Mouse (Mus musculus) MEL (cell line): ENCODE measurements at regions not wholly inside any gene's neighbourhood (a gene's known extent, or its start where the extent isn't known, plus 50 kb on each side); places are given as distances from the start of the nearest gene placed in this dataset.
A peak's percentile ranks its signal among the peaks of the same experiment; 100 is the strongest.

Source experiments
- DNase-seq: peaks from one replicate; pipeline ENCODE4 v3.0.0; 2011; ENCODE audit warnings: low read depth, low spot score
- H3K27ac ChIP-seq: 2 replicates; pipeline ENCODE4 v1.5.1; 2012; ENCODE audit warnings: low read depth, mild to moderate bottlenecking, control low read depth, low read length, moderate library complexity; ENCODE audit not compliant: control insufficient read depth
- H3K27me3 ChIP-seq, 2 experiments: fragments of 150-350 bp in 1 of 2; sonication (generic) in 1 of 2; 2 replicates each; pipeline ENCODE4 v1.6.1; 2012; ENCODE audit warnings: low read length in 2 of 2, mild to moderate bottlenecking in 2 of 2, improper control_type of control experiment in 1 of 2, moderate library complexity in 1 of 2; ENCODE audit not compliant: insufficient read depth in 2 of 2, control insufficient read depth in 1 of 2
- H3K36me3 ChIP-seq, 2 experiments: 2 replicates each; pipeline ENCODE4 v1.6.1; 2012 to 2014; ENCODE audit warnings: low read length in 2 of 2, improper control_type of control experiment in 1 of 2, inconsistent platforms in 1 of 2, mild to moderate bottlenecking in 1 of 2; ENCODE audit not compliant: insufficient read depth in 2 of 2, control insufficient read depth in 1 of 2
- H3K4me1 ChIP-seq, 2 experiments: fragments of 150-350 bp in 1 of 2; sonication (generic) in 1 of 2; 2 replicates each; pipeline ENCODE4 v1.6.1; 2012; ENCODE audit warnings: low read length in 2 of 2, improper control_type of control experiment in 1 of 2, mild to moderate bottlenecking in 1 of 2; ENCODE audit not compliant: insufficient read depth in 2 of 2, control insufficient read depth in 1 of 2
- H3K4me3 ChIP-seq, 2 experiments: fragments of 150-350 bp in 1 of 2; sonication (generic) in 1 of 2; 2 replicates each; pipeline ENCODE4 v1.5.1; 2012; ENCODE audit warnings: low read depth in 2 of 2, low read length in 2 of 2, mild to moderate bottlenecking in 2 of 2, moderate library complexity in 2 of 2, control low read depth in 1 of 2, improper control_type of control experiment in 1 of 2; ENCODE audit not compliant: control insufficient read depth in 1 of 2, insufficient read depth in 1 of 2
- H3K79me2 ChIP-seq: 2 replicates; pipeline ENCODE4 v1.6.1; 2012; ENCODE audit warnings: mild to moderate bottlenecking, low read length, moderate library complexity; ENCODE audit not compliant: control insufficient read depth, poor library complexity, insufficient read depth
- H3K9ac ChIP-seq: 2 replicates; pipeline ENCODE4 v1.6.1; 2012; ENCODE audit warnings: low read depth, mild to moderate bottlenecking, control low read depth, low read length, moderate library complexity; ENCODE audit not compliant: control insufficient read depth, poor library complexity, severe bottlenecking
- H3K9me3 ChIP-seq: fragments of 150-350 bp; sonication (generic); replicated peaks from 2 replicates; pipeline ENCODE4 v1.6.1; 2012; ENCODE audit warnings: mild to moderate bottlenecking, low read length, improper control_type of control experiment, moderate library complexity; ENCODE audit not compliant: insufficient read depth
- CHD1 ChIP-seq: IDR thresholded peaks from 2 replicates; pipeline ENCODE4 v1.6.1; 2012; ENCODE audit warnings: low read depth, mild to moderate bottlenecking, inconsistent platforms, low read length, improper control_type of control experiment
- CHD2 ChIP-seq: IDR thresholded peaks from 2 replicates; pipeline ENCODE4 v1.6.1; 2011; ENCODE audit warnings: low read length, improper control_type of control experiment
- CTCF ChIP-seq, 3 experiments: IDR thresholded peaks in 2 of 3; conservative IDR thresholded peaks in 1 of 3; 2 replicates each; pipeline ENCODE4 v1.5.1; 2011 to 2012; ENCODE audit warnings: low read length in 3 of 3, low read depth in 2 of 3, mild to moderate bottlenecking in 2 of 3, improper control_type of control experiment in 1 of 3, inconsistent platforms in 1 of 3, mixed read lengths in 1 of 3, moderate library complexity in 1 of 3; ENCODE audit not compliant: control insufficient read depth in 1 of 3, insufficient read depth in 1 of 3, poor library complexity in 1 of 3, severe bottlenecking in 1 of 3
- ELF1 ChIP-seq: IDR thresholded peaks from 2 replicates; pipeline ENCODE4 v1.6.1; 2014; ENCODE audit warnings: low read depth, mild to moderate bottlenecking, inconsistent platforms, low read length, improper control_type of control experiment, moderate library complexity
- JUND ChIP-seq: IDR thresholded peaks from 2 replicates; pipeline ENCODE4 v1.6.1; 2011; ENCODE audit warnings: low read depth, mild to moderate bottlenecking, improper control_type of control experiment, low read length
- KAT2A ChIP-seq: conservative IDR thresholded peaks from 2 replicates; pipeline ENCODE4 v1.6.1; 2012; ENCODE audit warnings: low read depth, low read length, improper control_type of control experiment, inconsistent platforms
- MAX ChIP-seq: IDR thresholded peaks from 2 replicates; pipeline ENCODE4 v1.6.1; 2011; ENCODE audit warnings: low read length, improper control_type of control experiment
- MAZ ChIP-seq: IDR thresholded peaks from 2 replicates; pipeline ENCODE4 v1.6.1; 2012; ENCODE audit warnings: low read depth, mild to moderate bottlenecking, inconsistent platforms, low read length, improper control_type of control experiment
- MXI1 ChIP-seq: IDR thresholded peaks from 2 replicates; pipeline ENCODE4 v1.6.1; 2011; ENCODE audit warnings: mild to moderate bottlenecking, low read depth, low read length, improper control_type of control experiment
- MYB ChIP-seq: IDR thresholded peaks from 2 replicates; pipeline ENCODE4 v1.6.1; 2011; ENCODE audit warnings: mild to moderate bottlenecking, low read depth, low read length, improper control_type of control experiment
- RAD21 ChIP-seq: IDR thresholded peaks from 2 replicates; pipeline ENCODE4 v1.6.1; 2011; ENCODE audit warnings: mild to moderate bottlenecking, low read depth, low read length, improper control_type of control experiment
- SMC3 ChIP-seq: IDR thresholded peaks from 2 replicates; pipeline ENCODE4 v1.6.1; 2011; ENCODE audit warnings: low read depth, low read length, improper control_type of control experiment
- TBP ChIP-seq: IDR thresholded peaks from 2 replicates; pipeline ENCODE4 v1.8.0; 2011; ENCODE audit warnings: low read depth, low read length, improper control_type of control experiment
- USF1 ChIP-seq: IDR thresholded peaks from 2 replicates; pipeline ENCODE4 v1.6.1; 2014; ENCODE audit warnings: low read depth, mild to moderate bottlenecking, inconsistent platforms, low read length, improper control_type of control experiment, moderate library complexity
- ZC3H11A ChIP-seq: IDR thresholded peaks from 2 replicates; pipeline ENCODE4 v1.6.1; 2012; ENCODE audit warnings: low read depth, mild to moderate bottlenecking, inconsistent platforms, low read length, improper control_type of control experiment
- ZNF384 ChIP-seq: IDR thresholded peaks from 2 replicates; pipeline ENCODE4 v1.6.1; 2012; ENCODE audit warnings: low read depth, mild to moderate bottlenecking, inconsistent platforms, low read length, improper control_type of control experiment

DNA sequence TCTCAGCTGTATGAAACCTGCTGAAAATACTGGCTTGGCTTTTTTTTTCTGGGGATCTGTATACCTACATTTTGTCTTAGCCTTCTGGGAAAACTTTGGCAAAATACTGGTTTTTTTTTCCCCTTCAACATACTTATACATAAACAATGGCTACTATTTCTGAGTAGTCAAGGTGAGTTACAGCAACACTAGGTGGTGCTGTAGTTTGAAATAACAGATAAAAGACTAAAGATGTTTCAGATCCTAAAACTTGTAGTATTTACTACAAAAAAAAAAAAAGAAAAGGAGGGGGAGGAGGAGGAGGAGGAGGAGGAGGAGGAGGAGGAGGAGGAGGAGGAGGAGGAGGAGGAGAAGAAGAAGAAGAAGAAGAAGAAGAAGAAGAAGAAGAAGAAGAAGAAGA, 67.6 kb upstream of the Gm49339 start:
- Histone ChIP-seq H3K9me3 (no peaks in the 10 kb centered on the region), H3K36me3 (no peaks in the 10 kb centered on the region), H3K27ac (no peak overlapping the region), H3K79me2 (no peaks in the 10 kb centered on the region), H3K4me3 (no peak overlapping the region), H3K9ac (no peak overlapping the region), H3K27me3 (no peaks in the 10 kb centered on the region), H3K4me1 (no peaks in the 10 kb centered on the region)
- no peak for TF ChIP-seq MAZ
- peak; percentile 57; the same call in 1 of the 2 replicates for TF ChIP-seq ZNF384
- TF ChIP-seq MAX, result no peak
- TF ChIP-seq RAD21, result peak; percentile 55
- TF ChIP-seq USF1, result no peak
- no peak for TF ChIP-seq MXI1
- peak in 1 of 3 experiments; percentile 58; a peak in 2 of 6 replicates for TF ChIP-seq CTCF (IDR thresholded peaks at IDR 0.05 in 2 of 3, conservative IDR thresholded peaks at IDR 0.05 in 1 of 3; ENCODE audit: control insufficient read depth in 1 of 3, insufficient read depth in 1 of 3, low read depth in 2 of 3, low read length in 3 of 3, poor library complexity in 1 of 3, severe bottlenecking in 1 of 3)
- TF ChIP-seq JUND, result no peak
- peak; percentile 39 for TF ChIP-seq ZC3H11A
- no peak for TF ChIP-seq TBP
- peak; percentile 57 for TF ChIP-seq SMC3
- TF ChIP-seq KAT2A, result no peak
- TF ChIP-seq ELF1, result no peak
- no peak for DNase-seq

DNA sequence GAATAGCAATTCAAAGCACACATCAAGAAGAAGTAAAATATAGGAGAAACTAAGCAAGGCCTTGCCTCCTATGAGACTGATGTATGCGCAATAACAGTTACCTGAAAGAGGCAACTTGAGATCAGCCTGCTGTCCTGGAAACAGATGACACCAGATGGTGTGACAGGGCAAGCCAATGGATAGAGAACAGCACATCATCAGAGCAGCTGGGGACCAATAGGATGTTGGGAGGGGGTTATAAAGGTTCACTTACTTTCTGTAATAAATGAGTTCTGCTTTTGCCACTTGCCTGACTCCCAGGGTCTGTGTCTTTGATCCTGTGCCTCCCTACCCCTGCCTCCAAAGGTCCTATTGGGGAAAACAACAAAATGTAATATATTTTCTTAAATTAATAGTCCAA, 65.9 kb upstream of the Gm49339 start:
- Histone ChIP-seq H3K4me1 (no peaks in the 10 kb centered on the region), H3K79me2 (no peaks in the 10 kb centered on the region), H3K36me3 (no peaks in the 10 kb centered on the region), H3K27ac (no peak overlapping the region), H3K9me3 (no peaks in the 10 kb centered on the region), H3K4me3 (no peak overlapping the region), H3K27me3 (no peaks in the 10 kb centered on the region), H3K9ac (no peak overlapping the region)
- DNase-seq, result peak; percentile 43
- TF ChIP-seq TBP, result 0 out of 2 replicates have a peak, but pooled peaks have one; percentile 23
- no peak for TF ChIP-seq CHD1
- no peak for TF ChIP-seq MYB
- peak; percentile 48; the same call in 1 of the 2 replicates for TF ChIP-seq CHD2

DNA sequence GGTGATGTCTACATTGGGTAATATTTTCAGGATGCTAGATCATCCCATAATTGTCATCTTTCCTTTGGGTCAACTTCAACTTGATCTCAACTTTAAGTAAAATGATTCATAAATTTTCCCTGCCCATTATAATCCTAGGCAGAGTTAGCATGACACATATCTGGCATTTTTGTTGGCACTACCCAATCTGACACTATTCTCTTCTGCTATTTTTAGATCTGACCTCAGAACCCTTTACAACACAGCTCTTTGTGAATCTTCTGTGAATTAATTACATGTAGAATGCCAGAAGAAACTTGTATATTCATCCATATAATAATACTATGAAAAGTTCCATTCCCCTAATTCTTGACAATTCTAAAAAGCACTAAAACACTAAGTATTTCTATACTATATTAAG, 63.7 kb upstream of the Gm49339 start:
- Histone ChIP-seq H3K4me3 (no peak overlapping the region), H3K4me1 (no peaks in the 10 kb centered on the region), H3K36me3 (no peaks in the 10 kb centered on the region), H3K27me3 (no peaks in the 10 kb centered on the region), H3K9ac (no peak overlapping the region), H3K79me2 (no peaks in the 10 kb centered on the region), H3K9me3 (no peaks in the 10 kb centered on the region), H3K27ac (no peak overlapping the region)
- TF ChIP-seq ELF1 (no peak), USF1 (no peak), ZNF384 (no peak)
- DNase-seq, result no peak
